Mouse (Mus musculus) midbrain, embryonic 14.5 days (tissue): Measurements from ENCODE around the gene Nfix. TPM values are rescaled to one million over a fixed set of nuclear protein-coding genes. Genes with fewer than 3 reads are reported as not detected.
A peak's percentile ranks its signal among the peaks of the same experiment; 100 is the strongest.

Experiments used
- ATAC-seq: fragments of 200-750 bp; cut with Nextera tagmentation; 2 replicates; pipeline ENCODE4 v1.8.0; 2017; ENCODE audit warnings: moderate number of reproducible peaks, moderate library complexity; ENCODE audit not compliant: low FRiP score, low TSS enrichment
- DNase-seq: peaks from one replicate; pipeline ENCODE4 v3.0.0-alpha.2; 2015
- H3K27ac ChIP-seq: fragments of 300-500 bp; sonication (generic); replicated peaks from 2 replicates; pipeline ENCODE4 v1.5.1; 2014; ENCODE audit warnings: mild to moderate bottlenecking, low read depth, low read length, moderate library complexity
- H3K27me3 ChIP-seq: fragments of 300-500 bp; sonication (generic); 2 replicates; pipeline ENCODE4 v1.6.1; 2014; ENCODE audit warnings: low read length, control low read depth, mixed read lengths; ENCODE audit not compliant: control insufficient read depth, insufficient read depth
- H3K36me3 ChIP-seq: fragments of 300-500 bp; sonication (generic); 2 replicates; pipeline ENCODE4 v1.6.1; 2014; ENCODE audit warnings: low read length, control low read depth; ENCODE audit not compliant: control insufficient read depth, insufficient read depth
- H3K4me1 ChIP-seq: fragments of 300-500 bp; sonication (generic); 2 replicates; pipeline ENCODE4 v1.6.1; 2014; ENCODE audit warnings: mild to moderate bottlenecking, antibody characterized with exemption, low read length, control low read depth; ENCODE audit not compliant: control insufficient read depth, insufficient read depth
- H3K4me2 ChIP-seq: fragments of 300-500 bp; sonication (generic); 2 replicates; pipeline ENCODE4 v1.6.1; 2014; ENCODE audit warnings: mild to moderate bottlenecking, low read length, moderate library complexity
- H3K4me3 ChIP-seq: fragments of 300-500 bp; sonication (generic); replicated peaks from 2 replicates; pipeline ENCODE4 v1.5.1; 2014; ENCODE audit warnings: low read depth, low read length
- H3K9ac ChIP-seq: fragments of 300-500 bp; sonication (generic); replicated peaks from 2 replicates; pipeline ENCODE4 v1.6.1; 2014; ENCODE audit warnings: mild to moderate bottlenecking, low read length, moderate library complexity
- H3K9me3 ChIP-seq: fragments of 300-500 bp; sonication (generic); 2 replicates; pipeline ENCODE4 v1.6.1; 2016; ENCODE audit warnings: low read length, control low read depth, mixed read lengths; ENCODE audit not compliant: control insufficient read depth
- WGBS: fragments of 180-500 bp; shearing (Covaris S2); extraction: QIAGEN DNeasy Blood & Tissue Kit; methylation state at CpG from one replicate; pipeline ENCODE4 v1.1.7; 2014; 5-methylcytosine and 5-hydroxymethylcytosine counted together
- polyA plus RNA-seq: library from polyadenylated mRNA; unstranded; fragments of >200 nt; fragmentation: Nextera tagmentation; extraction: Ambion mirVana; gene quantifications from 2 replicates; pipeline ENCODE4 v1.2.1, GENCODE M21; 2014

Gene Nfix
- polyA plus RNA-seq, 1 experiment from 2014 or later = 45.9 TPM

DNA sequence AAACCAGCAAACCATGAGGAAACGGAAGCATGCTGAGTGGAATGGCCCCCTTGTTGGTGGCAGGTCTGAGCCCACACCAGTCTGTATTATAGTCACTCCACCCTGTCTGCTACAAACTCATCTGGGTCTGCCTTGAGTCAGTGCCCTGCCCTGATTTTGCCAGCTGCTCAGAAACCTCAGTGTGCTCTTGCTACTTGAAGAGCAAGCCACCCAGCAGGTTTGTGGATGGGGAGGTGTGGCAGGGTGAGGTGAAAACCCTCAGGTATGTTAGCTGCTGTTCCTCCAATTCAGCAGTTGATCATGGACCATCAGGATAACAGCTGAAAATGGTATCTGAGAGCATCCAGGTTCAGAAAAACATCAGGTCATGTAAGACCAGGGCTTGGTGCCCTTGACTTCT, 132.1 kb downstream of the Nfix start:
- Histone ChIP-seq H3K4me1 (peaks cover 7% of the 10 kb centered on the region), H3K4me2 (no peak overlapping the region), H3K27ac (no peak overlapping the region), H3K36me3 (peaks cover 30% of the 10 kb centered on the region), H3K4me3 (no peak overlapping the region), H3K27me3 (no peaks in the 10 kb centered on the region), H3K9ac (no peak overlapping the region), H3K9me3 (no peaks in the 10 kb centered on the region)
- ATAC-seq (no peak), DNase-seq (no peak)
- WGBS = 82% methylated on average over 1 of the region's 1 CpGs

GRCm38 (mm10) chr8:84665385-84665893, 134.7 kb downstream of the Nfix start:
- H3K27ac ChIP-seq = peak overlapping the region; percentile 78
- peak overlapping the region; percentile 72 for H3K9ac ChIP-seq
- DNase-seq (peak; percentile 50), ATAC-seq (peak; percentile 2; the same call in 1 of the 2 replicates)
- H3K4me2 ChIP-seq = peak overlapping the region; percentile 91
- peak overlapping the region; percentile 59 for H3K4me3 ChIP-seq
- H3K27me3 ChIP-seq = no peaks in the 10 kb centered on the region
- peaks cover 22% of the 10 kb centered on the region for H3K4me1 ChIP-seq
- 2% methylated on average over 14 of the region's 14 CpGs for WGBS
- peaks cover 13% of the 10 kb centered on the region for H3K36me3 ChIP-seq
- H3K9me3 ChIP-seq = no peaks in the 10 kb centered on the region

- Histone ChIP-seq H3K4me2 (peak overlapping the region; percentile 91), H3K27ac (peak overlapping the region; percentile 78), H3K4me3 (peak overlapping the region; percentile 59), H3K27me3 (no peaks in the 10 kb centered on the region), H3K9ac (peak overlapping the region; percentile 72), H3K4me1 (peaks cover 27% of the 10 kb centered on the region), H3K9me3 (no peaks in the 10 kb centered on the region), H3K36me3 (peaks cover 8% of the 10 kb centered on the region)
- ATAC-seq = peak; percentile 66
- peak; percentile 91 for DNase-seq
- WGBS = under 1% methylated on average over 29 of the region's 29 CpGs
Observed at GRCm38 (mm10) chr8:84664566-84665384, 135.4 kb downstream of the Nfix start.

DNA sequence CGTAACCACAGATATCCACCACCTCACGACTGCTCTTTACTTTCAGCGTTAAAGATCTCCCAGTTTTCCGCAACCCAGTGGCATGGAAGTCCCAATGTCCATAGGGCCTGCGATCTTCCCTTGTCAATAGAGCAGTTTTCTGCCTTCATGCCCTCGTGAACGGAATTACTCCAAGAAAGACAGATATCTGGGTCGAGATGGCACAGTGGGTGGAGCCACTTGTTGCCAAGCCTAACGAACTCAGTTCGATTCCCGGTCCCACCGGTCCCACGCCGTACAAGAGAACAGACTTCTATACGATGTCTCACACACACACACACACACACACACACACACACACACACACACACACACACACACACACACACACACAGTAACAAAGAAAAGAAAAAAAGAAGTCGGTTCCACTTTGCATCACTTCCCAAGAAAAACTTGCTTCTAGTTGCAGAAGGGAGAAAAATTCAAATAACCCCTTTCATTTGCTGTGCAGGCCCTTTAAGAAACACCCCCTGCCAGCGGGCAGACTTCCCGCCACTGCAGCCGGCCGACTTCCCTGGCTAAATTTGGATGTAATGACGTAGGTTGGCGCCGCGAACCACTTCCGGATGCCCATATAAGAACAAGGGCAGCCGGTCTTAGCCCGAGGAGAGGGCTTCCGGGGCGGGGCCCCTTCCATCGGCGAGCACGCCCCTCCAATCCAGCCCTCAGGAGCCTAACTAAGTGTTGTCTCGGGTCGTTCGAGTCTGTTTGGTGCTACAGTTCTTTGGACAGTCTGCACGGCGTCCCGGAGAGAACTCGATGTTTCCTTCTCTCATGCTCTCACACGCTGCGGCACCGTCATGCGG, 136.4 kb downstream of the Nfix start:
- peaks cover 29% of the 10 kb centered on the region for H3K4me1 ChIP-seq
- ATAC-seq = peak; percentile 82

GRCm38 (mm10) chr8:84662581-84663065, 137.5 kb downstream of the Nfix start, which contains the start of gene Ier2:
TSS of gene Ier2 (minus strand) at chr8:84662852.
- Histone ChIP-seq H3K4me1 (peaks cover 29% of the 10 kb centered on the region), H3K27me3 (no peaks in the 10 kb centered on the region), H3K9me3 (no peaks in the 10 kb centered on the region), H3K9ac (peak within 1 kb of the TSS; percentile 66), H3K4me3 (peak within 1 kb of the TSS; percentile 59), H3K4me2 (peak within 1 kb of the TSS; percentile 91), H3K27ac (peak within 1 kb of the TSS; percentile 78), H3K36me3 (no peaks in the 10 kb centered on the region)
- 0% methylated on average over 27 of the region's 27 CpGs for WGBS
- ATAC-seq (peak; percentile 84), DNase-seq (peak; percentile 97)

More for the DNA sequence above, 136.4 kb downstream of the Nfix start:
- H3K9ac ChIP-seq = peak overlapping the region; percentile 72
- H3K4me2 ChIP-seq = peak overlapping the region; percentile 91
- H3K4me3 ChIP-seq = peak overlapping the region; percentile 59
- H3K9me3 ChIP-seq = no peaks in the 10 kb centered on the region
- 3% methylated on average over 43 of the region's 43 CpGs for WGBS
- peak overlapping the region; percentile 78 for H3K27ac ChIP-seq
- DNase-seq = peak; percentile 97
- peaks cover 6% of the 10 kb centered on the region; the same call in 1 of the 2 replicates for H3K36me3 ChIP-seq
- no peaks in the 10 kb centered on the region for H3K27me3 ChIP-seq

DNA sequence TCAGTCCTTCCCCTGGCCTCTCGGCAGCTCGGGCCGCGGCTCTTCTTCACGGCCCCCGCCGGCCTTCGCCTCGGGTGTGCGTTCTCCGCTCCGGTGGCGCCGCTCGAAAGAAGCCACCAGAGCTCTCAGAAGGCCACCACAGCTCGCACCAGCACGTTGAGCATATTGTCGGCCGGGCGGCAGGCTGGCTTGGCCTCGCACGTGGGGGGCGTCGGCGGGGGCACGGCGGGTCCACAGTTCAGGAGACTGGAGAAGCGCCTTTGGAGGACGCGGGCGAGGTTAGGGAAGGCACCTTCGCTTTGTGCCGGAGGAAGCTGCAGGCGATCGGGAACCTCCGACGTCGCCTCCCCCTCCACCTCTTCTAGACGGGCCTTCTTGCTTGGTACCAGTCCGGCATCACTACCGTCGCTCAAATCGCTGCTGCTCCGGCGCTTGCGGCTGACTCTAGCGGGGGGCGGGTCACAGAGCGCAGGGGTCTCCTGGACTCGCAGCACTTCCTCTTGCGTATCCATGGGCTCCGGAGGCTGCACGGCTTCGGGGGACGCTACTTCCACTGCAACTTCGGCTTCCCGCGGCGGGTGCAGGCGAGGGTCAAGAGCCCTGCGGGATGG, 138.1 kb downstream of the Nfix start:
- Histone ChIP-seq H3K27me3 (no peaks in the 10 kb centered on the region), H3K36me3 (no peaks in the 10 kb centered on the region), H3K4me3 (peak overlapping the region; percentile 59), H3K27ac (peak overlapping the region; percentile 63), H3K9me3 (no peaks in the 10 kb centered on the region), H3K9ac (peak overlapping the region; percentile 66), H3K4me2 (peak overlapping the region; percentile 91), H3K4me1 (peaks cover 29% of the 10 kb centered on the region)
- WGBS = under 1% methylated on average over 61 of the region's 61 CpGs
- peak; percentile 10; the same call in 1 of the 2 replicates for ATAC-seq
- peak; percentile 65 for DNase-seq

DNA sequence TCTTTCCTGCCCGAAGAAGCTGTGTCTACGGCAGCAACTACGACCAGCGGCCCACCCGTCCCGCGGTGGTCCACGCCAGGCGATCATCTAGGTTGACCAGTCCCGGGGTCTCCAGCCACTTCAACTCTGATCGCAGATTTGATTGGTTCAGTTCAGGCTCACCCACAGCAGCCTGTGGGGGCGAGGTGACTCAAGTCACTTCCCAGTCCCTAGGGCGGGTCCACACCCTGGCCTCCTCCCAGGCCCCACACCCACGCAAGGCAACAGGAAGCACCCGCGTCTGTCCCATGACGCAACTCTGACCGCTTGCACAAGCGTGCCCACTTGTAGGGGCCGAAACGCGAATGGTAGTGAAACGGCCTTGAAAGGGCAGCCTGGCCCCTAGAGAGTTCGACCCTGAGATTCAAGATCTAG, 138.7 kb downstream of the Nfix start:
- Histone ChIP-seq H3K27me3 (no peaks in the 10 kb centered on the region), H3K9ac (peak overlapping the region; percentile 66), H3K27ac (peak overlapping the region; percentile 63), H3K9me3 (no peaks in the 10 kb centered on the region), H3K4me2 (peak overlapping the region; percentile 91), H3K4me3 (peak overlapping the region; percentile 59), H3K36me3 (no peaks in the 10 kb centered on the region), H3K4me1 (peaks cover 34% of the 10 kb centered on the region)
- DNase-seq = peak; percentile 44
- WGBS = under 1% methylated on average over 24 of the region's 24 CpGs
- no peak for ATAC-seq
